Mouse (Mus musculus) midbrain, embryonic 12.5 days (tissue): ENCODE measurements at regions not wholly inside any gene's neighbourhood (a gene's known extent, or its start where the extent isn't known, plus 50 kb on each side); places are given as distances from the start of the nearest gene placed in this dataset.

Source experiments
- ATAC-seq: fragments of 200-750 bp; cut with Nextera tagmentation; 2 replicates; pipeline ENCODE4 v1.8.0; 2017; ENCODE audit warnings: low read depth, moderate TSS enrichment, moderate library complexity; ENCODE audit not compliant: low FRiP score
- H3K27ac ChIP-seq: fragments of 300-500 bp; sonication (generic); replicated peaks from 2 replicates; pipeline ENCODE4 v1.5.1; 2016; ENCODE audit warnings: mild to moderate bottlenecking
- H3K27me3 ChIP-seq: fragments of 300-500 bp; sonication (generic); 2 replicates; pipeline ENCODE4 v1.6.1; 2016; ENCODE audit warnings: mild to moderate bottlenecking
- H3K36me3 ChIP-seq: fragments of 300-500 bp; sonication (generic); 2 replicates; pipeline ENCODE4 v1.6.1; 2016
- H3K4me1 ChIP-seq: fragments of 300-500 bp; sonication (generic); 2 replicates; pipeline ENCODE4 v1.6.1; 2016
- H3K4me2 ChIP-seq: fragments of 300-500 bp; sonication (generic); replicated peaks from 2 replicates; pipeline ENCODE4 v1.6.1; 2016; ENCODE audit warnings: mild to moderate bottlenecking, moderate library complexity
- H3K4me3 ChIP-seq: fragments of 300-500 bp; sonication (generic); 2 replicates; pipeline ENCODE4 v1.5.1; 2016; ENCODE audit warnings: mild to moderate bottlenecking
- H3K9ac ChIP-seq: fragments of 300-500 bp; sonication (generic); replicated peaks from 2 replicates; pipeline ENCODE4 v1.6.1; 2016; ENCODE audit warnings: mild to moderate bottlenecking, moderate library complexity
- H3K9me3 ChIP-seq: fragments of 300-500 bp; sonication (generic); 2 replicates; pipeline ENCODE4 v1.6.1; 2016; ENCODE audit warnings: mild to moderate bottlenecking
- WGBS: fragments of 180-500 bp; shearing (Covaris S2); methylation state at CpG from one replicate; pipeline ENCODE4 v1.1.7; 2016; 5-methylcytosine and 5-hydroxymethylcytosine counted together

DNA sequence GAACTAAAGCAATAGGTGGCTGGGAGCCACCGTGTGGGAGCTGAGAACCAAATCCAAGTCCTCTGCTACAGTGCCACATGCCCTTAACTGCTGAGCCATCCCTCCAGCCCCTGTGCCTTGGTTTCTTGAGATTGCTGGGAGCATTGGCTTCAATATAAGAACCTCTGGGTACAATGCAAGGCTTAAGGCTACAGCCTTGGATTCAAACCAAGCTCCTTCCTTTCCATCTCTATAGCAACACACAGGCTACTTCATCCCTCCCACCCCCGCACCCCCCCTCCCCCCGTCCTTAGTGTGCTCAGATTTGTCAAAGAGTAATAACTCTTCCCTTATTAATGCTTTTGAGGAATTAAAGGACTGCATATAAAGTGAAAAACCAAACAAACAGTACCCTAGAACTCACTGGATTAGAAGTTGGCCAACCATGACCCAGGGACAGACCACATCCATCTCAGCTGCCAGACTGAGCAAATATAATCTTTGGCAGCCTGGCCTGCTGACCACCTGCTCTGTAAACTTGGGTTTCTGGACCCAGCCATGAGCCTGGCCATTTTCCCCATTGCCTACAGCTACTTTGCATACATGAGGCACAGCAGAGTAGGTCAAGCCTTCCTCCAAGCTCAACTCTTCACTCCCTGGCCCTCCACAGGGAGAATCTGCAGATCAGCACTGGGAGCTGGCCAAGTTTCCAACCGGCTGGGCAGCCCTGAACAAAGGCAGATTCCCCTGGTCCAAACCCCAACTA lies 173.7 kb downstream of the Rybp start:
- WGBS: 55% methylated on average over 4 of the region's 4 CpGs
- H3K4me3 ChIP-seq: no peak overlapping the region
- ATAC-seq: no peak

DNA sequence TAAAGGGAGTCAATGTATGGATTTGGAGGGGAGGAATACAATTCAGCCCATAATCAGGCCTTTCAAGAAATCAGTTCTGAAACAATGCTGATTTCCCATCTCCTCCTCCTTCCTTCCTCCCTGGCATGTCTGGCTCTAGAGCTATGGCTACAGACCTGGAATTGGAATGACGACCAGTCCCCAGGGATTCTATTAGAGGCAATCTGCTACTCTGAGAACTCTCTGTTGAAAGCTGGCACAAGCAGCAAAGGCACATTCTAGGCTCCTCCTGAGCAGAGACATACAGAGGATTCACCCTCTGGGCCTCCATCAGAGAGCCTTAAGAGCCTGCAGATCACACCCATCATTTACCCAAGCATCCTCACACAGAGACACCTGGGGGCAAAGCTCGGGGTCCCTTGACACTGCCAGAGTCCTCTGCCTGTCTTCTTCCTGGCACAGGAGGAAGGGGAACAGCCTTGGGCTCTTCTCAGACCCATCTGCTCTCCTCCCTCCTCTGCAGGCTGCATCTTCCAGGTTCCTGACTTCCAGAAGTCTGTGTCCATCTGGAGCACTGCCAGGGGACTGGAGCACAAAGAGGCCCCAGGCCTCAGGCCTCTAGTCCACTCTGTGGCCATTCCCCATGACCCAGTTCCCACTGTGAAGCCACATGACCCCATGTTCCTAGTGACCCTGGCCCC lies 176.2 kb downstream of the Rybp start:
- no peak for ATAC-seq
- no peaks in the 10 kb centered on the region for H3K9me3 ChIP-seq
- no peak overlapping the region for H3K9ac ChIP-seq
- no peak overlapping the region for H3K4me3 ChIP-seq
- H3K27ac ChIP-seq: no peak overlapping the region
- H3K4me1 ChIP-seq: 0 out of 2 replicates have a peak, but pooled peaks cover 4% of the 10 kb centered on the region
- H3K36me3 ChIP-seq: no peaks in the 10 kb centered on the region
- 74% methylated on average over 2 of the region's 2 CpGs for WGBS
- H3K27me3 ChIP-seq: peaks cover 27% of the 10 kb centered on the region
- H3K4me2 ChIP-seq: no peak overlapping the region

More for the DNA sequence above, 173.7 kb downstream of the Rybp start:
- Histone ChIP-seq H3K9ac (no peak overlapping the region), H3K4me2 (no peak overlapping the region), H3K4me1 (0 out of 2 replicates have a peak, but pooled peaks cover 4% of the 10 kb centered on the region), H3K27me3 (peaks cover 27% of the 10 kb centered on the region), H3K27ac (no peak overlapping the region), H3K9me3 (no peaks in the 10 kb centered on the region), H3K36me3 (no peaks in the 10 kb centered on the region)

DNA sequence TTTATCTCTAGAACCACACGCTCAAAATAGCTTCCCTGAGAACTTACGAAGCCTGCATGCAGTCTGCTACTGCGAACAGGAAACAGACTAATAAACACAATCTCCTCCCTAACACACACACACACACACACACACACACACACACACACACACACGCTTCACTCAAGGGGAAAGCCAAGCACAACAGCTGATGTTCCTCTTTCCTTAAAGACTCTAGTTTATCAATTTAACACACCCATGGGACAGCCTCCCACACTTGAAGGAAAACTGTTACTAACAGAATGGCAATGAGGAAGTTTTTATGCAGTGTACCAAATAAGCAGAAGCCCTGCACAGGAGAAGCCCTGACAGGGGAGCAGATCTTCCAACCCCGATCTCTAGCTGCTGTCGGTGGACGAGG lies 177.3 kb downstream of the Rybp start:
- 79% methylated on average over 7 of the region's 7 CpGs for WGBS
- Histone ChIP-seq H3K9ac (no peak overlapping the region), H3K4me2 (no peak overlapping the region), H3K4me3 (no peak overlapping the region), H3K27me3 (peaks cover 23% of the 10 kb centered on the region), H3K4me1 (0 out of 2 replicates have a peak, but pooled peaks cover 4% of the 10 kb centered on the region), H3K36me3 (no peaks in the 10 kb centered on the region), H3K9me3 (no peaks in the 10 kb centered on the region), H3K27ac (no peak overlapping the region)
- ATAC-seq: no peak

DNA sequence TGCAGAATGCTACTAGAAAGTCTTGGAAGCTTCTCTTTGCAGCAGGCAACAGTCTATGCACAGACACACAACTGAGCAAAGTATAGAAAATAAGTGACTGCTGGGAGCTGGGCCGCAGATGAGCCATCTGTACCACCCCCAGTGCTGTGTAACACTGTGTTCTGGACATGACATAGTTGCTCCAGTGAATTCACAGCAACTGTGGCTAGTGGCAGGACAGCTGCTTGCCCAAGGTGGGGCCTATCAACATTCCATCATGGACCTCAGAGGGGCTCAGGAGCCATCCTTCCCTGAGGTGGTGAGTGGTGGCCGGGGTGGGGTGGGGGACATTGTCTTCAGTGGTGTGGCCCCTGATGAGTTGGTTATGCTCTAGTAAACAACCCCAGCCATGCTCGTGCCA lies 177.9 kb downstream of the Rybp start:
- Histone ChIP-seq H3K9me3 (no peaks in the 10 kb centered on the region), H3K9ac (no peak overlapping the region), H3K4me1 (0 out of 2 replicates have a peak, but pooled peaks cover 4% of the 10 kb centered on the region), H3K27ac (no peak overlapping the region), H3K27me3 (peaks cover 23% of the 10 kb centered on the region), H3K4me2 (no peak overlapping the region), H3K36me3 (no peaks in the 10 kb centered on the region), H3K4me3 (no peak overlapping the region)
- no peak for ATAC-seq
- WGBS: 66% methylated on average over 3 of the region's 3 CpGs

DNA sequence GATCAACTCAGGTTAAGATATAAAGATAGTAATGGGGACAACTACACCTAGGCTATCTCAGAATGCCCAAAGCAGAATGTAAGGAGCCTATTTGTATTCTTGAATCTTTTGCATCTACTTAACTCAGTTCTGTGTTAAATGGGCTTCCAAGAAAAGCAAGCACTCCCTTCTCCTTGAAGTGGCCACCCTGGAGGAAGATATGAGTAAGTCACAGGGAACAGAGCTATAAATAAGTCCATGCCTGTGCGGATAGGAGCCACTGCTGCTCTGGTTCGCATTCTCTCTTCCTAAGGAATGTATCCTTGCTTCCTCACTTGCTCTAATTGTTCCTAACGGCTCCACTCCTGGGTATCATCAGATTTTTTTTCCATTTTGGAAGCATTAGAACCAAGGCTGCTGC lies 179.8 kb downstream of the Rybp start:
- Histone ChIP-seq H3K27me3 (peaks cover 20% of the 10 kb centered on the region), H3K4me3 (no peak overlapping the region), H3K27ac (no peak overlapping the region), H3K4me2 (no peak overlapping the region), H3K36me3 (no peaks in the 10 kb centered on the region), H3K9ac (no peak overlapping the region), H3K4me1 (0 out of 2 replicates have a peak, but pooled peaks cover 4% of the 10 kb centered on the region), H3K9me3 (no peaks in the 10 kb centered on the region)
- no peak for ATAC-seq
- 88% methylated on average over 3 of the region's 3 CpGs for WGBS

DNA sequence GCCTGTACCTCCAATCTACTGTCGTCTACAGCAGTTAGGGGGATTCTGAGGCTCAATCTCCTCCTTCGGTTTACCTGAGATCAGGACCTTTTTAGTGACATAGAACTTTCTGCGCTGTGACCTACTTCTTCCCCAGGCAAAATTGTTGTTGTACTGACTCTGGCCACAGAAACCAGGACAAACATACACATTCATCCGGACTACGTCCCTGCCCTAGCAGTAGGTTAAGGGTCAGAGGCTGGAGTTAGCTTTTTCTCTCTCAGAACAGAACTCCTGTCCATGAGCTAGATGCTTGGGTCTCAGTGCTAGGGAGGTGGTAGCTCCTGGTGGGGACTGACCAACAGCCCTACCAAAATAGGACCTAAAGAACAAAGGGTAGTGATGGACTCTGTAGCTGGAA lies 180.2 kb downstream of the Rybp start:
- Histone ChIP-seq H3K9me3 (no peaks in the 10 kb centered on the region), H3K4me1 (0 out of 2 replicates have a peak, but pooled peaks cover 4% of the 10 kb centered on the region), H3K27me3 (peaks cover 19% of the 10 kb centered on the region), H3K4me2 (no peak overlapping the region), H3K4me3 (no peak overlapping the region), H3K9ac (no peak overlapping the region), H3K27ac (no peak overlapping the region), H3K36me3 (no peaks in the 10 kb centered on the region)
- 91% methylated on average over 5 of the region's 5 CpGs for WGBS
- no peak for ATAC-seq

DNA sequence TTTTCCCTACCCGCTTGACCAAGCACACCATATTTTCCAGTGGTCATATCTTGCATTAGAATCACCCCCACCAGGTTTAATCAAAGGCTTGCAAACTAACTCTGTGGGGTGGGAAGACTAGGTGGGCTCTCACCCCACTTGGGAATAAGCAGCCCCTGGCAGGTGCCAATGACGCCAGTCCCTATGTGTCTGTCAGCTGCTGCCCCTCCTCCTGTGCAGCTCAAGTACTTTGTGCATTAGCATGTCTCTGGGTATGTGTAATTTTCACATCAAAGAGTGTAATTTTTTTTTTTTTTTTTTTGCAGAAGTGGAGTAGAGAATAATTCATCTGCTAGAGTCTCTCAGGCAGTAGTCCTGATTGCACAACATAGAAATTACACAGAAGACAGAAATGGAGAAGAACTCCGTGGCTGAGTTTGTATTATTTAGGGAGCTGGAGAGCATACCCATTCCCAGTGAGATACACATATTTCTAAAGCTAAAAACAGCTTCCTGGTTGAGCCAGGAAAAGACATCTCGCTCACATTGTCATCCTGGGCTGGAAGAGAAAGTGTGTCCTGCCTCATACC lies 186.6 kb downstream of the Rybp start:
- WGBS: 85% methylated on average over 4 of the region's 4 CpGs
- no peak overlapping the region for H3K4me3 ChIP-seq

DNA sequence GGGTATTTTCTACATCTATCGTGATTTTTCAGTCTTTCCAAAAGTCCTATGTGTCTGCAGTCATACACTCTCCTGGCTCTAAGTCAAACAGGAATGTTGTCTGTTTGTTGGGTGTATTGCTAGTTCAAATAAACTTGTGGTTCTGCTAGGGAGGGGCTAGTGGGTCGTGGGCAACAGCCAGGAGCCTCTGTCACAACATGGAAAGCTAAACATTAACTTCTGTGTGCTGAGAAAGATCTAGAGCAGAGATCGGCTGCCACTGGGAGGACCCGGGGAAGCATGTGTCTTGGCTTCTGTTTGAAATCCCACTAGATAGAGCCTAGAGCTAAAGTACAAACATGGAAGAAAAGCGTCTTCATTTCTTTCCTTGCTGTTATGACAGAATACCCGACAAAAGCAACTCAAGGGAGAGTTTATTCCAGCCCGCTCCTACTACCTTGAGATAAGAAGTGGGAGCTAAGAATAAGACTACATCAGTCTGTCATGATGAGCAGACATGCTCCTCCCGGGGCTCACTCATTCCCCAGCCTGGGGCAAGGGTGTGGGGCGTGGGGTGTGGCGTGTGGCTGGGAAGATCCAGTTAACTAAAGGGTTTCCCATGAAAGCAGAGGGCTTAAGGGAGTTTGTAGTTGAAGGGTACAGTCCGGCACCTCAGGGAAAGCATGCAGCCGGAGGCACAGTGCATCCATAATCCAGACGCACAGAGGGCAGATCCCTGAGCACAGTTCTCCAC lies 190.7 kb downstream of the Rybp start:
- H3K4me2 ChIP-seq: no peak overlapping the region
- 80% methylated on average over 13 of the region's 13 CpGs for WGBS
- no peak overlapping the region for H3K27ac ChIP-seq
- H3K9ac ChIP-seq: no peak overlapping the region
- H3K36me3 ChIP-seq: no peaks in the 10 kb centered on the region
- ATAC-seq: no peak
- H3K4me3 ChIP-seq: no peak overlapping the region
- no peaks in the 10 kb centered on the region for H3K27me3 ChIP-seq
- H3K4me1 ChIP-seq: no peaks in the 10 kb centered on the region
- no peaks in the 10 kb centered on the region for H3K9me3 ChIP-seq

More for the DNA sequence above, 186.6 kb downstream of the Rybp start:
- Histone ChIP-seq H3K27me3 (0 out of 2 replicates have a peak, but pooled peaks cover 5% of the 10 kb centered on the region), H3K9me3 (no peaks in the 10 kb centered on the region), H3K9ac (no peak overlapping the region), H3K27ac (no peak overlapping the region), H3K4me2 (no peak overlapping the region), H3K4me1 (no peaks in the 10 kb centered on the region), H3K36me3 (no peaks in the 10 kb centered on the region)
- no peak for ATAC-seq

DNA sequence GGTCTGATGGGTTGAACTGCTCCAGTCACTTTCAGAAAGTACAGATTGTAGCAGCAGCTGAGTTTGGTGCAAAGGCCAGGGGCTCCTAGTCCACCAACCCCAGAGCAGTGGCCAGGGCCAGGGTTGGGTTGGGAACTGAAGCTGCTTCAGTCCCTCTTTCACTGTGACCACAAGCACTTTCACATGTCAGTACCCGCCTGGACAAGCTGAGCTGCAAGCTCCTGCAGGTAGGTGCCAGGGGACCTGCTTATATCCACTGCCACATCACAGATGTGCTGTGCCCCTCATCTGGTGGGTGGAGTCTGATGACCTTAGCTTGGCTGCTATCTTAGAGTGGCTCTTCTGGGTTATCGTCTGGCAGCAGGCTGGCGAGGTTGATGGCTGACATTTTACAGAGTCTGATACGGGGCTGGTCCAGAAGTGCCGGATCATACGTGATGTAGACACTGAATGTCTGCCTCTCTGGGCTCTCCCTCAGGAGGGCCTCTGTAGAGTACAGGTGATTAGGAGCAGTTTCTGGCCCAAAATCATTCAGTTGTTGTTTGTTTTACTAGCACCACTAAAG lies 192.6 kb downstream of the Rybp start:
- 91% methylated on average over 6 of the region's 6 CpGs for WGBS

DNA sequence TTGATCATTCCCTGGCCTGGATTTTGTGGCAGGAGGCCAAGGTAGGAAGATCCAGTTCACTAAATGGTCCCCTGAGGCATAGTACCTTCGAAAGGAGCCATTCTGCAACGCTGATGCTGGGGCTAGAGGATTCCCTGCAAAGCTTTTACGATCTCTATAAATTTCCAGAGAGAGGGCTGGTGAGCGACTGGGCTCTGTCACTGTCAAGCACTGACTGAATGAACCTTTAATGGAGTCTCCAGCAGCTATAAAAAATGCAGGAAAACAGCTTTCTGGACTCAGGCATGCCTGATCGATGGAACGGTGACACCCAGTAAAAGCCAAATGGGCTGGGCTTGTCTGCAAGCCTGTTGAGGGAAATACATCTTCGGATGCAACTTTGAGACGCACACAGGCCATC lies 194.4 kb downstream of the Rybp start:
- Histone ChIP-seq H3K27me3 (peaks cover 4% of the 10 kb centered on the region; the same call in 1 of the 2 replicates), H3K9ac (no peak overlapping the region), H3K4me3 (no peak overlapping the region), H3K4me1 (no peaks in the 10 kb centered on the region), H3K27ac (no peak overlapping the region), H3K36me3 (no peaks in the 10 kb centered on the region), H3K4me2 (no peak overlapping the region), H3K9me3 (no peaks in the 10 kb centered on the region)
- WGBS: 87% methylated on average over 8 of the region's 8 CpGs
- ATAC-seq: no peak

More for the DNA sequence above, 192.6 kb downstream of the Rybp start:
- no peak overlapping the region for H3K27ac ChIP-seq
- H3K4me1 ChIP-seq: no peaks in the 10 kb centered on the region
- no peak overlapping the region for H3K4me3 ChIP-seq
- H3K36me3 ChIP-seq: no peaks in the 10 kb centered on the region
- H3K4me2 ChIP-seq: no peak overlapping the region
- 0 out of 2 replicates have a peak, but pooled peaks cover 4% of the 10 kb centered on the region for H3K27me3 ChIP-seq
- H3K9me3 ChIP-seq: no peaks in the 10 kb centered on the region
- ATAC-seq: no peak
- no peak overlapping the region for H3K9ac ChIP-seq

DNA sequence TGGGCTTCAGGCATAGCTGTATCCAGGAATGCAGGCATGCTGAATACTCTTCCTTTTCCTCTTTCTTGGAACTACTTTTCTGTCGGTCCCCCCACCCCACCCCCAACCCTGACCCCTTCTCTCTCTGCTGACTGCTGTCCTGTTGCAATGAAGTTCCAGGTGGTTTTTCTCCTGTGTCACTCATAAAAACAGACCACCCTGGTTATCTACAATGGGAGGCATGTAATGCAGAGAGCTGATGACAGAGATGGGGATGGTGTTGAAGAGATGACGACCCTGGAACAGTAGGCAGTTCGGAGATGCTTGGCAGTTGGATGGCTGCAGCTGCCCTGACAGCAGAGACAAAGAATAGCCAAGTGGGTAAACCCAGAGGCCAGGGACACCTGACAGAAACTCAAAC lies 195.5 kb downstream of the Rybp start:
- no peaks in the 10 kb centered on the region for H3K4me1 ChIP-seq
- no peak overlapping the region for H3K4me3 ChIP-seq
- H3K27me3 ChIP-seq: peaks cover 4% of the 10 kb centered on the region; the same call in 1 of the 2 replicates
- 74% methylated on average over 3 of the region's 3 CpGs for WGBS
- no peak for ATAC-seq
- no peak overlapping the region for H3K27ac ChIP-seq
- no peak overlapping the region for H3K4me2 ChIP-seq
- H3K9ac ChIP-seq: no peak overlapping the region
- H3K9me3 ChIP-seq: no peaks in the 10 kb centered on the region
- H3K36me3 ChIP-seq: no peaks in the 10 kb centered on the region
